Mouse (Mus musculus): ENCODE measurements at regions not wholly inside any gene's neighbourhood (a gene's known extent, or its start where the extent isn't known, plus 50 kb on each side); places are given as distances from the start of the nearest gene placed in this dataset.

GRCm38 (mm10) chr5:64666256-64666655 lies 136.9 kb upstream of the Klf3 start:
- Histone ChIP-seq H3K27ac (replicated peaks; ENCODE audit: low read depth, low read length) (no peak overlapping the region), H3K4me2 (ENCODE audit: low read length) (no peak overlapping the region), H3K4me3 (replicated peaks; ENCODE audit: low read depth, low read length) (no peak overlapping the region), H3K4me1 (ENCODE audit: control insufficient read depth, insufficient read depth, low read length) (no peaks in the 10 kb centered on the region), H3K36me3 (ENCODE audit: control insufficient read depth, insufficient read depth, low read length) (no peaks in the 10 kb centered on the region), H3K9ac (replicated peaks; ENCODE audit: low read length) (no peak overlapping the region), H3K27me3 (ENCODE audit: control insufficient read depth, insufficient read depth, low read length) (no peaks in the 10 kb centered on the region), H3K9me3 (ENCODE audit: control insufficient read depth, low read length) (no peaks in the 10 kb centered on the region)
- DNase-seq (no peak), ATAC-seq (ENCODE audit: low FRiP score, low TSS enrichment) (no peak)
- whole genome bisulfite sequencing = 74% methylated on average over 3 of the region's 3 CpGs

DNA sequence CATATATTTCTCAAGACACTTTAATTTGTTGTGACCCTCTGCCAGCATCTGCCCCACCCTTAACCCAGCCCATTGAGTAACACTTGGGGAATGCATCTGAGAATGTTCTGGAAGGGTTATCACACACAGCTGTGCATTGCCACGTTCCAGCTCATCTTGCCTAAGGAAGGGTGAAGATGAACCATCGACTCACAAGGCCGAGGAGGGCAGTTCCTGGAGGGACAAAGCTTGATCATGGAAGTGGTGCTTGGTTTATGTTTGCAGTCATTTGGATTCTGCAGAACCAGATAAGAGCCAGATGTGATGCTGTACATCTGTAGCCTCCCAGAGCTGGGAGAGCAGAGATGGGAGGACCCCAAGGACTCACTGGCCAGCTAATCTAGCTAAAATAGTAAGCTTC lies 136.1 kb upstream of the Klf3 start:
- Histone ChIP-seq H3K36me3 (ENCODE audit: control insufficient read depth, insufficient read depth, low read length) (no peaks in the 10 kb centered on the region), H3K9ac (replicated peaks; ENCODE audit: low read length) (no peak overlapping the region), H3K9me3 (ENCODE audit: control insufficient read depth, low read length) (no peaks in the 10 kb centered on the region), H3K4me2 (ENCODE audit: low read length) (no peak overlapping the region), H3K4me3 (replicated peaks; ENCODE audit: low read depth, low read length) (no peak overlapping the region), H3K27me3 (ENCODE audit: control insufficient read depth, insufficient read depth, low read length) (no peaks in the 10 kb centered on the region), H3K27ac (replicated peaks; ENCODE audit: low read depth, low read length) (no peak overlapping the region), H3K4me1 (ENCODE audit: control insufficient read depth, insufficient read depth, low read length) (no peaks in the 10 kb centered on the region)
- ATAC-seq (ENCODE audit: low FRiP score, low TSS enrichment) = no peak
- 85% methylated on average over 3 of the region's 3 CpGs for WGBS
- no peak for DNase-seq

DNA sequence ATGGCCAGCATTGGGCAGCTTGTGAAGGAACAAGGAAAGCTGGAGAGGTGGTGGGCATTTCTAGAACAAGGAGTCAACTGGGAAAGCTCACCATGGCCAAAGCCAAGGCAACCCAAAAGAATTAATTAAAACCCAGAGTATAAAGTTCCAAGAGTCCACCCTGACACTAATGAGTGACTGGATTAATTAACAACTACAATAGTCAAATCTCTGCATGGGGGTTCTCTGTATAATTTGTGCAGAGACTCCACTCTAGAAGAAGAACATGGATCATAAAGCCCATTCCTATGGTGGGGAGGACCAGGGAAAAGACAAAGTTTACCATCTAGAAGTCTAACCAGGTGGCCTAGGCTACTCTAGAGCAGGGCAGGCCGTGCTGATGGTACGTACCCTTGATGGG lies 129.3 kb upstream of the Klf3 start:
- no peaks in the 10 kb centered on the region for H3K27me3 ChIP-seq (ENCODE audit: control insufficient read depth, insufficient read depth, low read length)
- ATAC-seq (ENCODE audit: low FRiP score, low TSS enrichment) (no peak), DNase-seq (no peak)
- H3K9ac ChIP-seq (replicated peaks; ENCODE audit: low read length) = no peak overlapping the region
- H3K27ac ChIP-seq (replicated peaks; ENCODE audit: low read depth, low read length) = no peak overlapping the region
- H3K4me1 ChIP-seq (ENCODE audit: control insufficient read depth, insufficient read depth, low read length) = no peaks in the 10 kb centered on the region
- no peak overlapping the region for H3K4me3 ChIP-seq (replicated peaks; ENCODE audit: low read depth, low read length)
- H3K9me3 ChIP-seq (ENCODE audit: control insufficient read depth, low read length) = no peaks in the 10 kb centered on the region
- H3K36me3 ChIP-seq (ENCODE audit: control insufficient read depth, insufficient read depth, low read length) = no peaks in the 10 kb centered on the region
- no peak overlapping the region for H3K4me2 ChIP-seq (ENCODE audit: low read length)
- WGBS = 90% methylated on average over 2 of the region's 2 CpGs

GRCm38 (mm10) chr5:64676214-64676945 lies 126.8 kb upstream of the Klf3 start:
- ATAC-seq (ENCODE audit: low FRiP score, low TSS enrichment) (no peak), DNase-seq (no peak)
- no peak overlapping the region for H3K4me3 ChIP-seq (replicated peaks; ENCODE audit: low read depth, low read length)
- H3K9ac ChIP-seq (replicated peaks; ENCODE audit: low read length) = no peak overlapping the region
- H3K27ac ChIP-seq (replicated peaks; ENCODE audit: low read depth, low read length) = no peak overlapping the region
- WGBS = 91% methylated on average over 17 of the region's 17 CpGs
- H3K4me2 ChIP-seq (ENCODE audit: low read length) = no peak overlapping the region
- H3K9me3 ChIP-seq (ENCODE audit: control insufficient read depth, low read length) = no peaks in the 10 kb centered on the region
- no peaks in the 10 kb centered on the region for H3K36me3 ChIP-seq (ENCODE audit: control insufficient read depth, insufficient read depth, low read length)
- no peaks in the 10 kb centered on the region for H3K27me3 ChIP-seq (ENCODE audit: control insufficient read depth, insufficient read depth, low read length)
- no peaks in the 10 kb centered on the region for H3K4me1 ChIP-seq (ENCODE audit: control insufficient read depth, insufficient read depth, low read length)

DNA sequence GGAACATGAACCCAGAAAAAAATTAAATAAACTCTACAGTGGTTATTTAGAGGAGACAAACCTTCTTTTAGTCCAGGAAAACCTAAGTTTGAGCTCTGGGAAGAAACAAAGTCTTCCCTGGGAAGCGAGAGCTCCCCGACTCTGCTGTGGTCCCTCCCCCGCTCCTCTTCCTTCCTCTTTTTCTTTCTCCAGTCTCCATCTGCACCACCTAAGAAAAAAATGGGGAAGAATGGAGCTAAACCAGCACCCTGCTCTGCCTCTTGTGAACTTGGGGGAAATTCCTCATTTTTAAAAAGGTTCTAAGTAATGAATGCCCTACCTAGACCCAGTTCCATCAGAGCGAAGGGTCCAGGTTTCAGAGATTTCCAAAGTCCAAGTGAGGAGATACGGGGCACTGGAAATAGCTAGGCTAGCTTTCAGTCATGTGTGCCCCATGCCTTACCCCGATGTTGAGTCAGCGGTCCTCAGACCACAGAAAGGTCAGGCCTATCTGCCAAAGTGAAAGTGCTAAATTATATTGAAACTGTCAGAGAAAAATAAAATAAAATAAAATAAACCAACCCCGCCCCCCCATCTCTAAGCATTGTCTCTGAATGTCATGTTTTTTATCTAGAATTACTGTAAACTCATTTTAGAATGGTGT lies 126.1 kb upstream of the Klf3 start:
- DNase-seq = no peak
- H3K4me1 ChIP-seq (ENCODE audit: control insufficient read depth, insufficient read depth, low read length) = no peaks in the 10 kb centered on the region
- no peaks in the 10 kb centered on the region for H3K9me3 ChIP-seq (ENCODE audit: control insufficient read depth, low read length)
- H3K9ac ChIP-seq (replicated peaks; ENCODE audit: low read length) = no peak overlapping the region
- no peaks in the 10 kb centered on the region for H3K36me3 ChIP-seq (ENCODE audit: control insufficient read depth, insufficient read depth, low read length)
- no peak overlapping the region for H3K4me2 ChIP-seq (ENCODE audit: low read length)
- H3K27me3 ChIP-seq (ENCODE audit: control insufficient read depth, insufficient read depth, low read length) = no peaks in the 10 kb centered on the region
- no peak overlapping the region for H3K27ac ChIP-seq (replicated peaks; ENCODE audit: low read depth, low read length)
- ATAC-seq (ENCODE audit: low FRiP score, low TSS enrichment) = no peak
- 95% methylated on average over 8 of the region's 8 CpGs for WGBS
- no peak overlapping the region for H3K4me3 ChIP-seq (replicated peaks; ENCODE audit: low read depth, low read length)

DNA sequence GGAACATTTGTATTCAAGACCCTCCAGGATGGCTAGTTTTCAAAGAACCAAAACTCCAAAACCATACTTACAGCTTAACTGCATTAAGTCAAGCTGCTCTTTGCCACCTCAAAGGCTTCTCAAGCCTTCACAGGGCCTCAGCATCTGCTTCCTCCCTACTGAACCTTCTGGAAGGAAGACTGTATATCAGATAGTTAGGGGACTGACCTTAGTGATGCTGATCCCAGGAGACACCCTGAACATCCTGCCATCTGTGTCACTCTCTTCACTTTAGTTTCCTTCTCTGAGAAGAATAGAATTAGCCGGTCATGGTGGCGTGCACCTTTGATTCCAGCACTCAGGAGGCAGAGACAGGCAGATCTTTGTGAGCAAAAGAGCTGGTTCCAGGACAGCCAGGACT lies 124.5 kb upstream of the Klf3 start:
- no peak overlapping the region for H3K4me3 ChIP-seq (replicated peaks; ENCODE audit: low read depth, low read length)
- 93% methylated on average over 2 of the region's 2 CpGs for WGBS
- no peak for ATAC-seq (ENCODE audit: low FRiP score, low TSS enrichment)
- no peaks in the 10 kb centered on the region for H3K36me3 ChIP-seq (ENCODE audit: control insufficient read depth, insufficient read depth, low read length)
- H3K9ac ChIP-seq (replicated peaks; ENCODE audit: low read length) = no peak overlapping the region
- H3K27me3 ChIP-seq (ENCODE audit: control insufficient read depth, insufficient read depth, low read length) = no peaks in the 10 kb centered on the region
- H3K27ac ChIP-seq (replicated peaks; ENCODE audit: low read depth, low read length) = no peak overlapping the region
- H3K4me2 ChIP-seq (ENCODE audit: low read length) = no peak overlapping the region
- DNase-seq = no peak
- H3K9me3 ChIP-seq (ENCODE audit: control insufficient read depth, low read length) = no peaks in the 10 kb centered on the region
- H3K4me1 ChIP-seq (ENCODE audit: control insufficient read depth, insufficient read depth, low read length) = no peaks in the 10 kb centered on the region

DNA sequence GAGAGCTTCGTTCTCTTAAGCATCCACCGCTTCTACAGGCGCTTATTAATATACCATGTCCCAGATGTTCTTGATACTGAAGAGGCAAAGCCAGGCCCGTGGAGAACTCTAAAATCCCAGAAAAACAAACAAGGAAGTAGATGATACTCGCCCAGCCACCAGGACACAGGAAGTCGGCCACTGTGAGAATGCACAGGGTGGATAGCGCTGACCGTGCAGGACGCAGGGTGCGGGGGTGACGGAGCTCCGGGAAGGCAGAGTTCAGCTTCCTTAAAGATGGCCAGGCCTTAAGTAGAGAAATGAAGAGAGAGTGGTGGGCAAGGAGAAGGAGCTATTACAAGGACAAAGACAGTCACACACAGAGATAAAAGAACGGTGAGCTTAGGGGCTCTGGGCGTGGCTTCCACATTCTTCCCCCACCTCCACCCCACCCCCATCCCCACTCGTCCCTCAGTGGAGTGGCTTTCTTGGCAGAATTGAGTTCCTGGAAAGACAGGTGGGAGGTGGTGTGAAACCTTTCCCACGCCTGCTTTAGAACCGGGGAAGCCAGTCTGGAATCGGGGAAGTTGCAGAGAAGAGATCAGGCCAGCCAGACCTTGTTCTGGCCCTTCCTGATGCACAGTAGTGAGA lies 123.1 kb upstream of the Klf3 start:
- no peak overlapping the region for H3K4me3 ChIP-seq (replicated peaks; ENCODE audit: low read depth, low read length)
- H3K4me2 ChIP-seq (ENCODE audit: low read length) = no peak overlapping the region
- DNase-seq (no peak), ATAC-seq (ENCODE audit: low FRiP score, low TSS enrichment) (no peak)
- H3K36me3 ChIP-seq (ENCODE audit: control insufficient read depth, insufficient read depth, low read length) = no peaks in the 10 kb centered on the region
- H3K27me3 ChIP-seq (ENCODE audit: control insufficient read depth, insufficient read depth, low read length) = no peaks in the 10 kb centered on the region
- H3K9ac ChIP-seq (replicated peaks; ENCODE audit: low read length) = no peak overlapping the region
- H3K4me1 ChIP-seq (ENCODE audit: control insufficient read depth, insufficient read depth, low read length) = no peaks in the 10 kb centered on the region
- whole genome bisulfite sequencing = 87% methylated on average over 18 of the region's 18 CpGs
- no peaks in the 10 kb centered on the region for H3K9me3 ChIP-seq (ENCODE audit: control insufficient read depth, low read length)
- H3K27ac ChIP-seq (replicated peaks; ENCODE audit: low read depth, low read length) = no peak overlapping the region

DNA sequence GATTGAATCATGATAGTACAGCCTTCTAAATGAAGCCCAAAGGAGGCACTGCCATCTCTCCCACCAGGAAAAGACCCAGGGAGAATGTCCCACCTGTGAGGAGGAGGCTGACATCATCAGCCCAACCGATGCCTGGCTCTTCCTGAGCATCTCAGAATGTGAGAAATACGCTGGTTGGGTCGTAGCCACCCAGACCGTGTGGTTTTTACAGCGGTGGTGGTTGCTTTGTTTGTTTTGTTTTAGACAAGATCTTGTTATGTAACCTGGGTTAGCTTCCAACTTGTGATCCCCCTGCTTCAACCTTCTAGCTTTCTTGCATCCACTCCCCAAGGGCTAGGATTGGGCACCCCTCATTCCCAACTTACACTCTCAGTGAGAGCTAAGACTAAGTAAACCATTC lies 122.0 kb upstream of the Klf3 start:
- no peak overlapping the region for H3K27ac ChIP-seq (replicated peaks; ENCODE audit: low read depth, low read length)
- H3K4me3 ChIP-seq (replicated peaks; ENCODE audit: low read depth, low read length) = no peak overlapping the region
- H3K27me3 ChIP-seq (ENCODE audit: control insufficient read depth, insufficient read depth, low read length) = no peaks in the 10 kb centered on the region
- no peaks in the 10 kb centered on the region for H3K4me1 ChIP-seq (ENCODE audit: control insufficient read depth, insufficient read depth, low read length)
- H3K36me3 ChIP-seq (ENCODE audit: control insufficient read depth, insufficient read depth, low read length) = no peaks in the 10 kb centered on the region
- H3K4me2 ChIP-seq (ENCODE audit: low read length) = no peak overlapping the region
- DNase-seq (no peak), ATAC-seq (ENCODE audit: low FRiP score, low TSS enrichment) (no peak)
- no peak overlapping the region for H3K9ac ChIP-seq (replicated peaks; ENCODE audit: low read length)
- 87% methylated on average over 5 of the region's 5 CpGs for WGBS
- no peaks in the 10 kb centered on the region for H3K9me3 ChIP-seq (ENCODE audit: control insufficient read depth, low read length)

GRCm38 (mm10) chr5:64682326-64682845 lies 120.8 kb upstream of the Klf3 start:
- DNase-seq = no peak
- no peak overlapping the region for H3K9ac ChIP-seq (replicated peaks; ENCODE audit: low read length)
- no peaks in the 10 kb centered on the region for H3K4me1 ChIP-seq (ENCODE audit: control insufficient read depth, insufficient read depth, low read length)
- no peaks in the 10 kb centered on the region for H3K9me3 ChIP-seq (ENCODE audit: control insufficient read depth, low read length)
- no peaks in the 10 kb centered on the region for H3K27me3 ChIP-seq (ENCODE audit: control insufficient read depth, insufficient read depth, low read length)
- 91% methylated on average over 7 of the region's 7 CpGs for WGBS
- no peak overlapping the region for H3K27ac ChIP-seq (replicated peaks; ENCODE audit: low read depth, low read length)
- no peak overlapping the region for H3K4me3 ChIP-seq (replicated peaks; ENCODE audit: low read depth, low read length)
- H3K4me2 ChIP-seq (ENCODE audit: low read length) = no peak overlapping the region
- no peaks in the 10 kb centered on the region for H3K36me3 ChIP-seq (ENCODE audit: control insufficient read depth, insufficient read depth, low read length)
- ATAC-seq (ENCODE audit: low FRiP score, low TSS enrichment) = no peak

Data from midbrain, embryonic 14.5 days (tissue).